Mouse (Mus musculus) olfactory bulb, adult 2 months (tissue): Measurements from ENCODE around the gene Cxcr4.

Source experiments
- CTCF ChIP-seq: fragments of 200-500 bp; IDR thresholded peaks from 2 replicates; pipeline ENCODE4 v1.5.1; 2012; ENCODE audit warnings: low read depth, mild to moderate bottlenecking, low read length, moderate library complexity; ENCODE audit not compliant: insufficient read depth
- POLR2A ChIP-seq: fragments of 200-500 bp; IDR thresholded peaks from 2 replicates; pipeline ENCODE4 v1.6.1; 2012; ENCODE audit warnings: mild to moderate bottlenecking, low read depth, low read length, moderate library complexity; ENCODE audit not compliant: insufficient read depth

GRCm38 (mm10) chr1:128585396-128586161 is 6.5 kb downstream of the Cxcr4 start:
- no peak for TF ChIP-seq CTCF
- no peak for TF ChIP-seq POLR2A
